Mouse (Mus musculus) c-Kit-negative CD71-positive TER-119-positive erythroid progenitor cells, embryonic 14.5 days (primary cell): ENCODE measurements around the gene Vmn1r196.
"Not testable (repeated sequence)": the region's sequence is repeated elsewhere in the genome, so short reads cannot be mapped to it uniquely, and the experiment has no call there.

ENCODE experiments used
- DNase-seq: peaks from one replicate; pipeline ENCODE4 v3.0.0-alpha.2; 2013; ENCODE audit warnings: low read depth, low spot score

Vmn1r196 gene

DNA sequence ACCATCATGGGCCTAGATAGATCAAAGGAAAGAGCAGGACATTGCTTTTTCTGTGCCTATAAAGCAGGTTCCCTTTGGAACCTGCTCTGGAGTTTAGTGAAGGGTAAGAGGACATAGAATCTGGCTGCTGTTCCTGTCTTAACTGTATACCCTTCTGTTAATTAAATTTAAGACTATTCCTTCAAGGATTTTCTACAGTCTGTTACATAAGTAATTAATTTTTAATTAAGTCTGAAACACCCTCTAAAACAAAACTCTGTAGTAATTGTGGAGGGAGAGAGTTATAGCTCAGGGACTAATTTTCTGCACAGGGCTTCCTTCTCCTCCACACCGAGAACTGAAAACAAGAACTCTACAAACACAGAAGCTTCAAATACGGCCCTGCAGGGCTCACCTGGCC lies at the start of gene Vmn1r196:
Gene Vmn1r196, plus strand, starts transcription at position 301 of the 400 bp plus-strand sequence.
- DNase-seq = no peak

DNA sequence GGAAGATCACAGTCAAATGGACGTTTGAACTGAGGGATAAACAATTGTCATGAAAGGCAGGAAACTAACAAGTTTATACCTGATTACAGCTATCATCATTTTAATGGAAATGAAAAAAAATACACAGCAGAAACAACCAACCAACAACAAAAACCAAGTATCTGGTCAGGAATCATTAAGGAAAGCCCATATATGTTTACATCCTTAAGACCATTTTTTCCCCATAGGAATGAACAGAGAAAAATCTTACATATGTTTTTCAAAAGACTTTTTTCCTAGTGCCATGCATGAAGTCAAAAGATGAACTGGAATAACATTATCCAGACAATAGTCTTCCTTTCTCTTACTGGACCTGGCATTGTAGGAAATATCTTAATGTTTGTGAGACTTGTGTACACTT lies 45.8 kb upstream of the Vmn1r196 start, which contains the start of gene Vmn1r194:
Gene Vmn1r194, plus strand, starts transcription at position 301 of the 400 bp plus-strand sequence.
- no peak for DNase-seq

DNA sequence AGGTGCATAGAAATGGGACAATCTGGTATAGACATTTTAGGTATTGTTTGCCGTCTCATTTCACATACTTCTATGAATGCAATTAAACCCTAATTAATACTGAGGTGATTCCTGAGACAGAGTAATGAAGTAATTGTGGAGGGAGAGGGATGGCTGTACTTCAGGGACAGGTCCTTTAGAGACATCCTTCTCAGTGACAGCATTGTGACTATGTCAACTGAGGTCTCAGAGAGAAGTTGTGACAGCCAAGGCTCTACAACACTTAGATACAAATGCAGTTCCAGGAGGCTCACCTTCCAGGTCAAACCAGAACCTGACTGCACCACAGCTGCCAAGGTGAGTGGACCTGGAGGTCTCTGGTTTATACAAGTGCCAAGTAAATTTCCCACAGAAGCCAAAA lies 19.5 kb upstream of the Vmn1r196 start, which contains the start of gene Vmn1r195:
Gene Vmn1r195, plus strand, starts transcription at position 301 of the 400 bp plus-strand sequence.
- DNase-seq = not testable (repeated sequence)

DNA sequence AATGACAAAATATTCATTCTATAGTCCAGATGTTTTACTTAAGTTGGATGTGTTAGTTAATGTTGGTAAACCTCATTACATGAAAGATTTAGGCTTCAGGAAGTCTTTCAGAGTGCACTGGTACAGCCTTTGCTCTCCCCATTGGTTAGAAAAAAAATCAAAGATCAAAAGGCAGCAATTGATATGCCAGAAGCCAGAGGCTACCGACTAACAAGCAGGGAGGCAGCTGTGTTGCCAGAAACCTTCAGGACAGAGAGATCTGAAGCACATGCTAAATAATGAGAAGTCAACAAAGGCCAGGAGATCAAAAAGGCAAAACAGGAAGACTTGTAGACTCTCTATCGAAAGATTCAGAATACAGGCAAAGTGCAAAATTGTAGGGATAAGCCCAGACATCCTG lies 18.0 kb upstream of the Vmn1r196 start:
- no peak for DNase-seq

DNA sequence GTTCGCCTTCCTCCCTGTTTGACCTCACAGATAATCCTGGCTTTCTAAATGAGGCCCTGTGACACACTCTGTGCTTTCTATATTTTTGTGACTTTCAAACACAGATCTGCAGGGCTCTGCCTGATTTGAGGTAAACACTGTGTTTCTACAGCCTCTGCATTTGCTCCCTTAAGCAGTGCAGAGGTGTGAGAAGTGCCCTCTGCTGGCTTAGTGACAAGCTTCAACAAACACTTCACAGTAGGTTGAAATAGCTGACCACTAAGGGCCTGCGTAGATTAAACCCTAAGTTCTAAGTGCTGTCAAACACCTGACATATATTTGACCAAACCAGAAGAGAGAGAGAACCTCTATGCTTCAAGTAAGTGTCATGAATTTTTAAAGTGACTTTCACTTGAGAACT lies 5.1 kb upstream of the Vmn1r196 start:
- no peak for DNase-seq

DNA sequence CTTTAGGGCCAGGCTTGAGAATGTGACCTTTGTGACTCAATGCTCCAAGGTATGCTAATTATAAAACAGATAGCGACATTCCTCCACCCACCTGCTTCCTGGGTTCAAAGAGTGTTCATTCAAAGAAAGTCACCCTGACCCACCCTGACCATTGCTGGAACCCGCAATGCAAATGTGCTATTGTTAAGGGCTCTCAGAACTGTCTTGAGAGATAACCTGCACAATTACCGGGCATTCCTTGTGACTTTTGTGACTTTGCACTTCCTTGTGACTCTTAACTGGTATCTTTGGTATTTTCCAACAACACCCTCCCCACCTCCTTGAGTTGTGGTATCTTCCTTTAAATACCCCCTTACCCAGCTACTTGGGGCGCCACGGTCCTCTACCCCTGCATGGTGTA lies 18.4 kb downstream of the Vmn1r196 start:
- DNase-seq = not testable (repeated sequence)

DNA sequence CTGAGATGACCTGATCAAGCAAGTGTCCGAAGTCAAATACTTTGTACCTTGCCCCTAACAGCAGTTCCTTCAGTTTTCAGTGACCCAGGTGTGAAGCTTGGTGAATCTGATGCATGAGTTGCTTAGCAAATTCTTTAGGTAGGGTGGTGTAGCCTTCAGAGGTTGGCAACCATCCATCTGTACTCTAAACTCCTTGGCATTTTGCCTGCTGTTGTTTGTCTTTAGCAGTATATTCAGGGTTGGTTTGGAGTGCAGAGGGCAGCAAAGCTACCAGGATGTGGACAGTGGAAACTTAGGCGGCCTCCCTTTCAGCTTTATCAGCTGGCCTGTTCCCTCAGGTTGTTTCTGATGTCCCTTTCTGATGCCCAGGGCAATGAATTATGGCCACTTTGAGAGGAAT lies 25.6 kb downstream of the Vmn1r196 start:
- DNase-seq = no peak

DNA sequence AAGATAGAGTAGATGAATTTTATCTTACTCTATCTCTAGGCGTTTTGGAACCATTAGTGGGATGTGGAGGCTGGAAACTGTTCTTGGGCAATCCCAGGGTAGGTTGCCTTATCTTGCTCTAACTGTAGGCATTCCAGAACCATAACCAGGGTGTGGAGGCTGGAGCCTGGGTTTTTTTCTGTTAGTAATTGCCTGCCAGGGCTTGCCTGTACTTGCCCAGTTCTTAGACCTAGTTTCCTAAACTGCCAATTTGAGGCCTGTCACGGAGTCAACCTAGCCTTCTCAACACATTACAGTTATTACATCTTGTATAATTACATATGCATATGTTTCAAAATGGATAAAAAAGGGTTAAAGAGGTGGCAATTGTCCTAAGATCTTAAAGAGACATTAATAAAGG lies 27.6 kb downstream of the Vmn1r196 start:
- no peak for DNase-seq

DNA sequence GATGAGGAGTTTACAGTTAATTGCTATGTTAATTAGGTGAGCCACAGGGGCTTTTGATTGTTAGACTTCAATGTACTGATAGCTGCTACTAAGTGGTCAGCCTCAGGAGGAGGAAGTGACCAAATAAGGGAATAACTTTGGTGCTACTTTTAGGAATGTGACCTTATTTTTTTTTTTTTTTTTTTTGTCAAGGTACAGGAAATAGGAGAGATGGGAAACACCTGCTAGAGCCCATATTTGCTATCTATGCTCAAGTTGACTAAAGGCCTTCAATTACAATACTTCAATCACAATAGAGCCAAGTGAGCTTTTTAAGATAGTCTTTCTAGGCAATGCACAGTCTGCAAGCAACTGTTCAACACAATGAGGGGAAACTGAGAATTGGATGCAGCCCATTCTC lies 30.4 kb downstream of the Vmn1r196 start:
- no peak for DNase-seq

DNA sequence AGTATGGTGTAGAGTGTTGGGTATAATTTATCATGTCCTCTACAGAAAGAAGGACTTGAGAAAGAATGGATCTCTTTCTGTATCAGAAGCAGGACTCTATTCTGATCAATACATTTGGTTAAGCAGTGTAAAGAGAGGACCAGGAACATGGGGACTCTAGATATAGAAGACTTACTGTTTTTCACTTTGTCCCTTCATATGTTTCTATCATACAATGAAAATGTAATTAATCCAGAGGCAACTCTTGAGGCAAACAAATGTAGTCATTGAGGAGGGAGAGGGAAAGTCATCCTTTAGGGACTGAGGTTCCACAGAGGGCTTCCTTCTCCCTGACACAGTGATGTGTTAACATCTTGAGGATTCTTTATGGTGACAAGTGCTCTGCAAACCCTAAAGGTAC lies 34.6 kb downstream of the Vmn1r196 start, which contains the start of gene Vmn1r197:
Gene Vmn1r197, plus strand, starts transcription at position 301 of the 400 bp plus-strand sequence.
- no peak for DNase-seq

DNA sequence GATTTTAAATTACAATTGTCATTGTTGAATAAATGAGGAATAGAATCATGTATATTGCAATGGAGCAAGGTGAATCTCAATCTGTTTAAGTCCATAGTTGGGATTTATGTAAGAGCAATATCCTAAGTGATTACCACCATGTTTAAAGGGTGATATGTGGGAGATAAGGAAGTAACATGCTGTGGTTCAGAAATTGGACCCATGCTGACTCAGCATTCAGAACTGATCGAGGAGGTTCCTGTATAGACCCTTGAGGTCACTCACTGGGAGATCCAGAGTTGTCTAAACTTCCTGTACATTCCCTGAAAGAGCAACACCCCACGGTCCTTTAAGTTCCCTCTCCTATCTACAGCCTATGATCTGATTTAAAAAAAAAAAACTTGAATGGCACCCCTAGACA lies 43.5 kb downstream of the Vmn1r196 start:
- DNase-seq = no peak

DNA sequence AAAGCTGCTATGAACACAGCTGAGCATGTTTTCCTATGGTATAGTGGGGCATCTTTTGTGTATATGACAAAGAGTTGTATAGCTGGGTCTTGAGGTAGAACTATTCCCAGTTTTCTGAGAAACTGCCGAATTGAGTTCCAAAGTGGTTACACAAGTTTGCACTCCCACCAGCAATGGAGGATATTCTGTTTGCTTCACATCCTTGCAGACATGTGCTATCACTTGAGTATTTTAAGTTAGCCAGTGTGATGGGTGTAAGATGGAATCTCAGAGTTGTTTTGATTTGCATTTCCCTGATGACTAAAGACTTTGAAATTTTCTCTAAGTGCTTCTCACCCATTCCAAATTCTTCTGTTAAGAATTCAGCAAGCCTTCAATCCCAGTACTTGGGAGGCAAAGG lies 45.8 kb downstream of the Vmn1r196 start:
- DNase-seq = no peak
